Mouse (Mus musculus) hindbrain, embryonic 14.5 days (tissue): ENCODE data around the gene Fbxo46. TPM values are rescaled to one million over a fixed set of nuclear protein-coding genes. Genes with fewer than 3 reads are reported as not detected.

Experiments
- ATAC-seq: fragments of 200-750 bp; cut with Nextera tagmentation; 2 replicates; pipeline ENCODE4 v1.8.0; 2017; ENCODE audit warnings: moderate number of reproducible peaks, mild to moderate bottlenecking, moderate TSS enrichment, moderate library complexity; ENCODE audit not compliant: low FRiP score
- DNase-seq: peaks from one replicate; pipeline ENCODE4 v3.0.0-alpha.2; 2015; ENCODE audit warnings: low spot score
- H3K27ac ChIP-seq: fragments of 300-500 bp; sonication (generic); 2 replicates; pipeline ENCODE4 v1.5.1; 2014; ENCODE audit warnings: mild to moderate bottlenecking, moderate library complexity
- H3K27me3 ChIP-seq: fragments of 300-500 bp; sonication (generic); 2 replicates; pipeline ENCODE4 v1.6.1; 2014; ENCODE audit warnings: mild to moderate bottlenecking, low read length, mixed read lengths; ENCODE audit not compliant: control insufficient read depth, insufficient read depth
- H3K36me3 ChIP-seq: fragments of 300-500 bp; sonication (generic); replicated peaks from 2 replicates; pipeline ENCODE4 v1.6.1; 2014; ENCODE audit not compliant: control insufficient read depth, insufficient read depth
- H3K4me1 ChIP-seq: fragments of 300-500 bp; sonication (generic); replicated peaks from 2 replicates; pipeline ENCODE4 v1.6.1; 2014; ENCODE audit warnings: antibody characterized with exemption, low read length, mixed read lengths; ENCODE audit not compliant: control insufficient read depth, insufficient read depth
- H3K4me2 ChIP-seq: fragments of 300-500 bp; sonication (generic); replicated peaks from 2 replicates; pipeline ENCODE4 v1.6.1; 2014; ENCODE audit warnings: mild to moderate bottlenecking, moderate library complexity
- H3K4me3 ChIP-seq: fragments of 300-500 bp; sonication (generic); replicated peaks from 2 replicates; pipeline ENCODE4 v1.5.1; 2014; ENCODE audit warnings: mild to moderate bottlenecking, low read length
- H3K9ac ChIP-seq: fragments of 300-500 bp; sonication (generic); 2 replicates; pipeline ENCODE4 v1.6.1; 2014
- H3K9me3 ChIP-seq: fragments of 300-500 bp; sonication (generic); 2 replicates; pipeline ENCODE4 v1.6.1; 2016; ENCODE audit warnings: low read length; ENCODE audit not compliant: control insufficient read depth
- WGBS: fragments of 180-500 bp; shearing (Covaris S2); extraction: QIAGEN DNeasy Blood & Tissue Kit; methylation state at CpG from one replicate; pipeline ENCODE4 v1.1.7; 2014; 5-methylcytosine and 5-hydroxymethylcytosine counted together
- polyA plus RNA-seq: library from polyadenylated mRNA; unstranded; fragments of >200 nt; fragmentation: Nextera tagmentation; extraction: Ambion mirVana; gene quantifications from 2 replicates; pipeline ENCODE4 v1.2.1, GENCODE M21; 2014

Gene Fbxo46
- polyA plus RNA-seq, 1 experiment from 2014 or later = 11.9 TPM

- no peak for ATAC-seq
- WGBS = 41% methylated on average over 10 of the region's 10 CpGs
- no peak overlapping the region for H3K27ac ChIP-seq
- no peak overlapping the region for H3K4me2 ChIP-seq
- H3K27me3 ChIP-seq = peaks cover 16% of the 10 kb centered on the region
- H3K4me3 ChIP-seq = no peak overlapping the region
- peak; percentile 59 for DNase-seq
- no peak overlapping the region for H3K9ac ChIP-seq
- H3K36me3 ChIP-seq = peaks cover 59% of the 10 kb centered on the region
- peaks cover 16% of the 10 kb centered on the region; the same call in 1 of the 2 replicates for H3K4me1 ChIP-seq
- H3K9me3 ChIP-seq = no peaks in the 10 kb centered on the region
Measured at GRCm38 (mm10) chr7:19088813-19089212, 30.8 kb upstream of the Fbxo46 start.

GRCm38 (mm10) chr7:19091913-19092312 lies 27.7 kb upstream of the Fbxo46 start:
- peaks cover 30% of the 10 kb centered on the region for H3K27me3 ChIP-seq
- ATAC-seq (no peak), DNase-seq (no peak)
- H3K4me3 ChIP-seq = no peak overlapping the region
- peaks cover 28% of the 10 kb centered on the region; the same call in 1 of the 2 replicates for H3K4me1 ChIP-seq
- peaks cover 52% of the 10 kb centered on the region for H3K36me3 ChIP-seq
- 38% methylated on average over 17 of the region's 17 CpGs for WGBS
- H3K27ac ChIP-seq = no peak overlapping the region
- H3K9ac ChIP-seq = no peak overlapping the region
- H3K9me3 ChIP-seq = no peaks in the 10 kb centered on the region
- no peak overlapping the region for H3K4me2 ChIP-seq

GRCm38 (mm10) chr7:19092381-19093173 lies 27.1 kb upstream of the Fbxo46 start:
- DNase-seq = peak; percentile 44
- no peaks in the 10 kb centered on the region for H3K9me3 ChIP-seq
- peaks cover 28% of the 10 kb centered on the region; the same call in 1 of the 2 replicates for H3K4me1 ChIP-seq
- ATAC-seq = peak; percentile 44
- peaks cover 46% of the 10 kb centered on the region for H3K36me3 ChIP-seq
- 4% methylated on average over 38 of the region's 38 CpGs for WGBS
- H3K9ac ChIP-seq = peak overlapping the region; percentile 16; the same call in 1 of the 2 replicates
- peaks cover 30% of the 10 kb centered on the region for H3K27me3 ChIP-seq
- peak overlapping the region; percentile 52; the same call in 1 of the 2 replicates for H3K4me3 ChIP-seq
- H3K4me2 ChIP-seq = peak overlapping the region; percentile 94
- 0 out of 2 replicates have a peak overlapping the region, but pooled peaks have one; percentile 9 for H3K27ac ChIP-seq

GRCm38 (mm10) chr7:19093174-19093521 lies 26.5 kb upstream of the Fbxo46 start:
- H3K4me1 ChIP-seq = peaks cover 28% of the 10 kb centered on the region; the same call in 1 of the 2 replicates
- WGBS = 3% methylated on average over 15 of the region's 15 CpGs
- no peak overlapping the region for H3K27ac ChIP-seq
- peak overlapping the region; percentile 16; the same call in 1 of the 2 replicates for H3K9ac ChIP-seq
- H3K36me3 ChIP-seq = peaks cover 40% of the 10 kb centered on the region
- ATAC-seq (0 out of 2 replicates have a peak, but pooled peaks have one; percentile 15), DNase-seq (peak; percentile 52)
- peak overlapping the region; percentile 52 for H3K4me3 ChIP-seq
- peaks cover 30% of the 10 kb centered on the region for H3K27me3 ChIP-seq
- peak overlapping the region; percentile 94 for H3K4me2 ChIP-seq
- no peaks in the 10 kb centered on the region for H3K9me3 ChIP-seq

GRCm38 (mm10) chr7:19093537-19094385 lies 25.9 kb upstream of the Fbxo46 start:
- Histone ChIP-seq H3K9ac (peak overlapping the region; percentile 63; the same call in 1 of the 2 replicates), H3K4me3 (peak overlapping the region; percentile 52), H3K4me1 (peaks cover 28% of the 10 kb centered on the region; the same call in 1 of the 2 replicates), H3K27ac (peak overlapping the region; percentile 70), H3K36me3 (peaks cover 34% of the 10 kb centered on the region), H3K27me3 (peaks cover 30% of the 10 kb centered on the region), H3K4me2 (peak overlapping the region; percentile 94), H3K9me3 (no peaks in the 10 kb centered on the region)
- DNase-seq (peak; percentile 91), ATAC-seq (peak; percentile 72)
- under 1% methylated on average over 45 of the region's 45 CpGs for WGBS

- peak within 1 kb of the TSS; percentile 70 for H3K27ac ChIP-seq
- ATAC-seq = no peak
- peak within 1 kb of the TSS; percentile 63 for H3K9ac ChIP-seq
- peaks cover 29% of the 10 kb centered on the region for H3K36me3 ChIP-seq
- peak within 1 kb of the TSS; percentile 52 for H3K4me3 ChIP-seq
- DNase-seq = no peak
- peaks cover 30% of the 10 kb centered on the region for H3K27me3 ChIP-seq
- H3K4me2 ChIP-seq = peak within 1 kb of the TSS; percentile 94
- peaks cover 28% of the 10 kb centered on the region; the same call in 1 of the 2 replicates for H3K4me1 ChIP-seq
- WGBS = 2% methylated on average over 27 of the region's 36 CpGs
- no peaks in the 10 kb centered on the region for H3K9me3 ChIP-seq
Measured at GRCm38 (mm10) chr7:19094471-19094825, 25.2 kb upstream of the Fbxo46 start, which contains the start of gene Six5. Gene Six5 (plus strand): TSS chr7:19094594.

GRCm38 (mm10) chr7:19094826-19095750 lies 24.6 kb upstream of the Fbxo46 start:
- Histone ChIP-seq H3K4me2 (peak overlapping the region; percentile 94), H3K36me3 (peaks cover 23% of the 10 kb centered on the region), H3K27ac (peak overlapping the region; percentile 70), H3K4me3 (peak overlapping the region; percentile 52), H3K27me3 (peaks cover 30% of the 10 kb centered on the region), H3K9me3 (no peaks in the 10 kb centered on the region), H3K4me1 (peaks cover 28% of the 10 kb centered on the region; the same call in 1 of the 2 replicates), H3K9ac (peak overlapping the region; percentile 63)
- WGBS = under 1% methylated on average over 86 of the region's 87 CpGs
- peak; percentile 1; the same call in 1 of the 2 replicates for ATAC-seq
- no peak for DNase-seq

GRCm38 (mm10) chr7:19095751-19096110 lies 23.9 kb upstream of the Fbxo46 start:
- Histone ChIP-seq H3K4me1 (peaks cover 28% of the 10 kb centered on the region; the same call in 1 of the 2 replicates), H3K9me3 (no peaks in the 10 kb centered on the region), H3K27me3 (peaks cover 30% of the 10 kb centered on the region), H3K9ac (peak overlapping the region; percentile 63), H3K36me3 (peaks cover 17% of the 10 kb centered on the region), H3K27ac (no peak overlapping the region), H3K4me3 (peak overlapping the region; percentile 52), H3K4me2 (peak overlapping the region; percentile 94)
- under 1% methylated on average over 19 of the region's 19 CpGs for WGBS
- DNase-seq (no peak), ATAC-seq (no peak)
